Mouse (Mus musculus) layer of hippocampus, adult 2 months (tissue): ENCODE data around the gene Mecom. TPM values are rescaled to one million over a fixed set of nuclear protein-coding genes. Genes with fewer than 3 reads are reported as not detected.

Experiments used
- DNase-seq, 2 experiments: peaks; one replicate each; pipeline ENCODE4 v3.0.0; 2022; ENCODE audit warnings: low spot score in 2 of 2
- H3K27ac ChIP-seq: fragments of 200-600 bp; 2 replicates; pipeline ENCODE4 v1.8.1; 2022
- H3K4me3 ChIP-seq: fragments of 200-600 bp; 2 replicates; pipeline ENCODE4 v1.8.1; 2022; ENCODE audit warnings: mild to moderate bottlenecking
- CTCF ChIP-seq: fragments of 200-600 bp; conservative IDR thresholded peaks from 2 replicates; pipeline ENCODE4 v1.8.1; 2022; ENCODE audit warnings: antibody characterized with exemption, mild to moderate bottlenecking, moderate library complexity
- total RNA-seq, 2 experiments: library from RNA; stranded (reverse); gene quantifications; 2 replicates each; pipeline ENCODE4 v1.2.3; 2021

The Mecom gene
- total RNA-seq, 2 experiments from 2014 or later: 3.3 to 3.5 TPM

DNA sequence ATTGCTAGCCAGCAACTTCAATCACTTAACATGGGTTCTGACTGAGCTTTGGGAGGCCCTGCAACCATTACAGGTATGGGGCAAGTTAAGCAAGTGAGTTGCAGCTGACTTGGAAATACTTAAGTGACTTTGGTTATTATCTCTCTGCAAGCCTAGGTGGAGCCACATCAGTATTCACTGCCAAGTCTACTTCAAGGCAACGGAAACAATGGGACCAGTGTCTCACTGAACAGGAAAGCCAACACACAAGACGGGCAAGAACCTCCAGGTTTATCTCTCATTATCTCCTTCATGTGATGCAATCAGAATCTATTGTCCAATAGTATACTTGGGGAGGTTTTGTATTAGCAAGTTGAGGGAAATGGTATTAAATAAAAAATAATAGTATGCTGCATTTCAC lies 415.4 kb downstream of the Mecom start:
- DNase-seq: no peak
- TF ChIP-seq CTCF: no peak
- H3K27ac ChIP-seq: no peak overlapping the region
- H3K4me3 ChIP-seq: no peak overlapping the region

DNA sequence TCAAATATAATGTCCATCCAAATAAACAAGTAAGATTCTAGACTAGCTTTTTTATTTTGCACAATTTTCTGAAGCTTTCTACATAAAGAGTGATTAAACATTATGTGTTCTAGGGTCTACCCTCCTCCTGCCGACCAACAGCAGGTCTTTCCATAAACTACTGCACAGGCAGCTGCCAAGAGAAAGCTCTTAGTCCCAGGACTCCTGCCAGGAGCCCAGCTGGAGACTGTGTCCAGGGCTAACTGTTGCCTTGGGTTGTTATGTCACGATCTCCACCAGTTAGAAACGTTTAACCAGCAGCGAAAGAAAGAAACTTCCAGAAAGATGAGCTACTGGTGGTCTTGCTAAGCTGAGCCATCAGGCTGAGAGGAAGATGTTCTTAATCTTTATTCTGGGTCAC lies 417.3 kb downstream of the Mecom start:
- Histone ChIP-seq H3K4me3 (no peak overlapping the region), H3K27ac (no peak overlapping the region)
- no peak for DNase-seq
- TF ChIP-seq CTCF: no peak

DNA sequence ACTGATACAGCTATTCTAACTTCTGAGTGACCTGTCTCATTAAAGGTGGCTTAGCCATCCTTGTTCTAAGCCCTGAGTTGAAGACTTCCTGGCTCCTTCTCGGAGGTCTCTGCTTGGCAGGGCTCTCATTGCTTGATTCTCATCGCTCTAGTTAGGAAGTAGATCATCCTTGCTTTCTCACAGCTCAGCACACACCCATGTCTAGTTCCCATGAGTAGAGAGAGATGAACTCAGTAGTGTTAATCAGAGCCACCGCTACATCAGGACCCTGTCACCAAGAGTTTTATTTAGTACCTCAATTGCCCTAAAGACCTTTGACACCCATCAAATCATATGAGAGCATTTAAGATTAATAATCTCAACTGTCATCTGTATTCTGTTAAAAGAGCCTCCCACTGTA lies 425.2 kb downstream of the Mecom start:
- Histone ChIP-seq H3K27ac (no peak overlapping the region), H3K4me3 (no peak overlapping the region)
- DNase-seq: no peak
- no peak for TF ChIP-seq CTCF

DNA sequence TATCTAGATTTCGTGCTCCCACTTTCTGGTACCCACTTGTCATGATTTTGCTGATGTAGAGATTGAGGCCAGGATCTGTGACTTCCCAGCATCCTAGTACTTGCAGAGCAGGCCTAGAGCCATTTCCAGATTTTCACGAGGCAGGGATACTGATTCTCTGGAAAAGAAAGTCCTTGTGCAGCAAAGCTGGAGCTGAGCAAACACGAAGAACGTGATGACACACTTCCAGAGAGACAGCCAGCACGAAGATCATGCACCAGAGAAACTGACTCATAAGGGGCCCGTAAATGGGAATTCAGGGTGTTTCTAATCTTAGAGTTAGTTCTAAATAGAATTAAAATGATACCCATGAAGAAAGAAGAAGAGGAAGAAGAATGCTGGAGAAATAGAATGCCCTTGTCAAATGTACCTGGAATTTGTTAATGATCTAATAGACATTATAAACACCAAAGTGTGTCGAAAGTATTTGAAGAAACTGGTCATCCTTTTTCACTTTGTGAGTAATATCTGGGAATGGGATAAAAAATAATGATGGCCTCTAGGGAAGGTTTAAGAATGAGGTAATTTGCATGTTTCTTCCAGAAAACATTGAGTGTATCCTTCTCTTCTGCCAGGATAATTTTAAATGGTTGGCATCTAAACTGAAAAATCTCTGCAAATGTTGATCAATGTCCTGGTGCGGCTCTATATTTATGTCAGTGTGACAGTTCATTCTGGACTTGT lies 426.9 kb downstream of the Mecom start:
- Histone ChIP-seq H3K27ac (no peak overlapping the region), H3K4me3 (no peak overlapping the region)
- no peak for DNase-seq
- no peak for TF ChIP-seq CTCF

DNA sequence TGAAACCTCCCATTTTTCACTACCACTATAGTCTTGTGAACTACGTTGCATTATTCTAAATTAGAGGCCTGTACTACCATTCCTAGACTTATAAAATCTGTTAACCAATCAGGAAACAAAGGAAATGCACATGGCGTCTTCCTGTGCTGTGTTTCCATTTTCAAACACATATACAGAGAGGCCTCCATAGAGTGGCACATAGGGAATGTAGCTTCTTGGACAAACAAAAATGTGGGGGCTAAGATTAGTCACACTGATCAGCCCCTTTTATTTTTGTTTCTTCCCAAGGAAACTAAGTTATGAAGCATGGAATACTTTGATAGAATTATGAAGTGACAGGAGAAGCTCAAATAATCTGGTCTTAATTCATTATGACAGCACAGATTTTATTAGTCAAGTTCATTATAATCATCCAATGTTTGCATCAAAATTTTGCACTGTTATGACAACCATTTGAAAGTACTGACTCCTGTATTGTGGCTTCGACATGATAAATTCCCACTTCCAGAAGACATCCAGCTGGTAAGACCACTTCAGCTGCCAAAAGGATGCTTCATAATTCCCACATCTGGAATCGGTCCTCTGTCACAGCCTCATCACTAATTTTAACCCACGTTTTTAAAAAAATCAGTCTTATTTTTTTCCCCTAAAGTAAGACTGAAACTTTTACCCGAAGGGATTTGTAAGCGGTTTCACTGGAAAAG lies 429.1 kb downstream of the Mecom start:
- H3K27ac ChIP-seq: no peak overlapping the region
- TF ChIP-seq CTCF: no peak
- DNase-seq: no peak
- H3K4me3 ChIP-seq: no peak overlapping the region

DNA sequence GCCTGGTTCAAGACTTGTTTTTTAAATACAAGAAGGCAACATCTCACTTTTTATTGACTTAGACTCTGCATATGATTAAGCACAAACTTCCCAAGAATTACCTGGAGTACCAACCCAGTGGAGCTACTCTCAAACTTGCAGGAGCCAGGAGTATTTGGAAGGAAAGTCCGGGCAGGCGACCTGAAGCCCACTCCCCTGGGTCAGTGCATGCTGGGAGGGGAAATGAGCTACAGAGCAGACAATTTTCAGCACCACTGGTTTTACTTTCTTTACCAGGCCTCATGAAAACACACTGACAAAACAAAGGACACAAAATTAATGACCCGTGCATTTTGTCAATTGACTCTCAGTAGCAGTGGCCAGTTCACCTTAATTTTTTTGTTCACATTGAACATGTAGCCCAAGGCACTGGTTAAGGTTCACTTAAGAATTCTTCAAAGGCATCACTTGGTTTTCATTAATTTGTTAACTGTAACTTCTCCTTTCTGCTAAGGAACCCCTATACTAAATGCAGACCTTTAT lies 434.5 kb downstream of the Mecom start:
- TF ChIP-seq CTCF: no peak
- Histone ChIP-seq H3K4me3 (no peak overlapping the region), H3K27ac (no peak overlapping the region)
- no peak for DNase-seq

DNA sequence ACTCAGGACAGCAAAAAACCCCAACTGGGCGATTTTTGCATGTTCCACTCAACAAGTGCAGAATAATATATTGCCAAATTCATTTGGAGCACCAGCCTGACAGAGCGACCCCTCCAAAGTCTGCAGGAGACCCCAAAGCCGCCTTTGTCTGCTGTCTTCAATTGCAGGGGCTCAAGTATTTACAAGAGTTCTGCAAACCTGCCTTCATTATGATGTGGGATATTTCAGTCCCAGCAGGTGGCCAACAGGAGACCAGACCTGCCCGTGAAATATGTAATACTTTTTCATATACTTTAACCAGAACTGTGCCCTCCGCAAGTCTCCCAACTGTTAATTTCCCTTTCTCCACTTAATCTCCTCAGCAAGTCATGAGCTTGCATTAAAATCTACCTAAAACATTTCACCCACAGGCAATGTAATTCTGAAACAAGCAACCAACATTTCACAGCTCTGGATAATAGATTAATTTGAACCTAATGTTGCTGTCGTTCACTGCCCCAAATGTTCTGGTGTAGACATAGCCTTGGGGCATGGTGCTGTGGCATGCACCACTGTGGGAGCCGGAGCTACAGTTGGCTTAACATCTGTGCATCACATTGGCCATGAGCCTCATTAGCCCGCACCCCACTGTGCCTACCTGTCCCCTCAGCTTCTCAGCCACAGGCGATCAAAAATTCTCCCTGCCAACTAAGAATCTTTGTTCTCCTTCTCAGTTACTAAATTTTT lies 439.7 kb downstream of the Mecom start:
- no peak for TF ChIP-seq CTCF
- Histone ChIP-seq H3K4me3 (no peak overlapping the region), H3K27ac (no peak overlapping the region)
- DNase-seq: no peak

DNA sequence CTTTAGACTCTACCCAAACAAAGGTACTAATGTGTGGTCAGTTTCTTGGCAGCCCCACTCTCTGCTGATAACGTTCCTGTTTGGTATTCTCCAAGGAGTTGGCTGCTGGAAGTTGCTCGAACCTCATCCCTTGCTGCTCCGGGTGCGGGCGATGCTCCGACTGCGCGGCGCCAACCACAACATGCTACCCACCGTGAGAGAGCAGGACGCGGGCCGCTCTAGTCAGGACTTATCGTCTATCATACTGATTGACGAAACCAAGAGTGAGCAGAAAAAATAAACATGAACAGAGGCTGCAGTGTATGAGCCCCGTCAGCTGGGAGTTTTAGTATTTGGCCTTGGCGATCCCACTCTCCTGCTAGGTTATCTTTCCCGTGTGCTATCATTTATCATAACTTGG lies 441.3 kb downstream of the Mecom start:
- no peak for DNase-seq
- Histone ChIP-seq H3K27ac (no peak overlapping the region), H3K4me3 (no peak overlapping the region)
- TF ChIP-seq CTCF: no peak

DNA sequence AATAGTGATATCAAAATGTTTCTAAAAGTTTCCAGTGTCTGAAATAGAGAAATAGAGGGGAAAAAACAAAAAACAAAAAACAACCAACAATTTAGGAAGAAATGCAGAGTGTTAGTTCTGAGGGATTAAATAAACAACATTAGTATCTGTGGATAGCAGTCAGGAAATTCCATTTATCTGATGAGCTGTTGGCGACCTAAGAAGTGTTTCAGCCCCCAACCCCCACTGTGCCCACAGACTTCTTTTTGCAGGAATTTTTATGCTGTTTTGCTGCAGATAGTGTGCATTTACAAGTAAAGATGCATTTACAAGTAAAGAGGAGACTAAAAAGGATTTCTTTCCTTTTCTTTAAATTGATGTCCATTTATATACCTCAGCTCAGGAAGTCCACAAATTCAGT lies 441.9 kb downstream of the Mecom start:
- no peak for DNase-seq
- H3K27ac ChIP-seq: no peak overlapping the region
- H3K4me3 ChIP-seq: no peak overlapping the region
- no peak for TF ChIP-seq CTCF

DNA sequence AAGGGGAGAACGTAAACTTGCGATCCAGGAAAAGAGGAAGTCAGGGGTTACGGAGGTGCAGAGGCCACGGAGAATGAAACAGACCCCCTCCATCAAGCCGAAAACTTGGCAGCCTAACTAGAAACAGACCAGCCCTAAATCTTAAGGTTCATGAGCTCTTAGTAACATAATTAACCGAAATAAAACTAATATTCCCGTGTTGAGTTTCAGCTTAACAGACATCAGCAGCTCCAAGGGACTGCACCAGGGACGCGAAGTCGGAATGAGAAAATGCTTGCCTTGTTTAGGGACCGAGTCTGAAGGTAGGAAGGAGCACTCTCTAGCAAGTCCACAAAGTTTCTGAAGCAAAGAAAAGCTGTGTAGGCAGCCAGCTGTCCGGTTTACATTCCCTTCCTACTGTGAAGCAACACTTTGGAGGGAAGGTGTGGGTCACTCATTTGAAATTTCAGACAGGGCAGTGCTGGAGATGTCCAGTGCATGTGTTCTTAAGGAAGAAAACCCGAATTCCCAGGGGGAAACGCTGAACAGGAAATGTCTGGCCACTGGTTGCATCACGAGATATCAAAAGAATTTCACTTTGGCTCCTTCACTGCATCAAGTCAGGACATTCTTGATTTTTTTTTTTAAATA lies 442.5 kb downstream of the Mecom start:
- H3K27ac ChIP-seq: no peak overlapping the region
- H3K4me3 ChIP-seq: no peak overlapping the region
- DNase-seq: no peak
- TF ChIP-seq CTCF: no peak

DNA sequence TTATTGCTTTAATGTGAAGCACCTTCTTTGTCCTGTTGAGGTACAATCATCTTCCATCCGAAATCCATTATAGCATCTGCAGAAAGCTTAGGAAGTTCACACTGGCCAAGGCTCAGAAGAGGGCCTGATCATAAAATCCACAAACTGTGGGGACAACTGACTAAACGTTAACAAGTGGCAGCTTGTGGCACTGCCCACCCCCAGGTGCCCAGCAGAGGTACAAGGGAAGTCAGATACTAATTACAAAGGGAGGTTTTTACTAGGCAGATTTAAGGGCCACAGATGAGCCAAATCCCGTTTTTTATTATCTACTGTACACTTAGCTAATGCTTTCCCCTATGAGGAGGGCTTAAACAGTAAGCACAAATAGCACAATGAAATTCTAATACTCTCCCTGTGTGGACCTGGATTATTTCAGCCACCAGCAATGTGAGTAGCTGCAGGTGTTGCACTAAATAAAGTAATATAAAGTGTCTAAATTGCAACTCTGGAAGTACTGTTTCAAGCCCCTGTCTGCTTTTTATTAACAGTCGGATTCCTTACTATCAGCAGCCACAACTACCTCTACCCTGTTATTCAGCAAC lies 443.2 kb downstream of the Mecom start:
- no peak overlapping the region for H3K4me3 ChIP-seq
- no peak for DNase-seq
- H3K27ac ChIP-seq: no peak overlapping the region
- no peak for TF ChIP-seq CTCF

DNA sequence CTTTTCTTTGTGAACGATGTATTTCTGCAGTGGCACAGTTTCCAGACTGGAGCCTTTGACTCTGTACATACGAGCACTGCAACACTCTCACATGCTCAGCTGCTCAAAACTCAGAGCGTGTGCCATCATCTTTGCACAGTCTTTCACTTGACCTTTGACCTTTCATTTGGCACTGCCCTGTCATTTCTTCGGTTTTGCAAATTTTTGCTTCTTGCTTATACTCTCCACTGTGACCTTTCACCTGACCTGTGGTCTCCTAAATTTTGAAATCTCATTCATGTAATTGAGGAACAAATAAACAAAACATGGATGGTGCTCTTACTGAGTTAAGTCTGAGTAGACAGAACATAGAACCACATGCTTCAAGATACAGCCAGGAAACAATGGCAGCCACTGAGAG lies 446.7 kb downstream of the Mecom start:
- TF ChIP-seq CTCF: no peak
- Histone ChIP-seq H3K27ac (no peak overlapping the region), H3K4me3 (no peak overlapping the region)
- no peak for DNase-seq
